Mouse (Mus musculus) layer of hippocampus, postnatal 10 days (tissue): ENCODE data around the gene Ppp4r4. TPM values are rescaled to one million over a fixed set of nuclear protein-coding genes. Genes with fewer than 3 reads are reported as not detected.
"Not testable (repeated sequence)": the region's sequence is repeated elsewhere in the genome, so short reads cannot be mapped to it uniquely, and the experiment has no call there.

Experiments
- DNase-seq, 2 experiments: peaks; one replicate each; pipeline ENCODE4 v3.0.0; 2021; ENCODE audit warnings: low spot score in 2 of 2
- total RNA-seq, 2 experiments: library from RNA; stranded (reverse); gene quantifications; 2 replicates each; pipeline ENCODE4 v1.2.3; 2021

Ppp4r4 gene
- total RNA-seq, 2 experiments from 2014 or later, result 25.3 to 27.0 TPM

- DNase-seq, result no peak
Measured at GRCm38 (mm10) chr12:103634430-103634829, 102.3 kb downstream of the Ppp4r4 start.

GRCm38 (mm10) chr12:103635846-103636245 is 103.8 kb downstream of the Ppp4r4 start:
- DNase-seq, result no peak

GRCm38 (mm10) chr12:103643336-103643735 is 111.3 kb downstream of the Ppp4r4 start:
- DNase-seq, result peak; percentile 92 to 95

- no peak for DNase-seq
Measured at GRCm38 (mm10) chr12:103643818-103644217, 111.7 kb downstream of the Ppp4r4 start.

GRCm38 (mm10) chr12:103644601-103645000 is 112.5 kb downstream of the Ppp4r4 start:
- no peak for DNase-seq

GRCm38 (mm10) chr12:103646314-103646713 is 114.2 kb downstream of the Ppp4r4 start:
- no peak for DNase-seq

GRCm38 (mm10) chr12:103653836-103654235 is 121.8 kb downstream of the Ppp4r4 start:
- no peak for DNase-seq

GRCm38 (mm10) chr12:103655123-103656044 is 123.3 kb downstream of the Ppp4r4 start:
- DNase-seq, result no peak

- no peak for DNase-seq
Measured at GRCm38 (mm10) chr12:103656848-103657626, 125.0 kb downstream of the Ppp4r4 start, which contains the start of gene Serpina6. Gene Serpina6 (minus strand): TSS chr12:103657212.

GRCm38 (mm10) chr12:103657991-103658390 is 125.9 kb downstream of the Ppp4r4 start:
- no peak for DNase-seq

- no peak for DNase-seq
Measured at GRCm38 (mm10) chr12:103659171-103659570, 127.1 kb downstream of the Ppp4r4 start.

- DNase-seq, result no peak
Measured at GRCm38 (mm10) chr12:103660076-103660475, 128.0 kb downstream of the Ppp4r4 start.

- DNase-seq, result not testable (repeated sequence)
Measured at GRCm38 (mm10) chr12:103662053-103662452, 130.0 kb downstream of the Ppp4r4 start.

Other genes with a start within 250 kb of the Ppp4r4 start
- 1 to 10 TPM; 3.4 to 4.1 TPM for gene Fam181a, start 221.3 kb upstream of the Ppp4r4 start, total RNA-seq
- 1 to 10 TPM; 1.8 to 2.6 TPM for gene Asb2, start 176.3 kb upstream of the Ppp4r4 start, total RNA-seq
- 10 to 100 TPM; 32.5 to 33.5 TPM for gene Otub2, start 143.6 kb upstream of the Ppp4r4 start, total RNA-seq
- gene 9330161L09Rik, start 124.5 kb upstream of the Ppp4r4 start, total RNA-seq, result 1 to 10 TPM; 2.5 to 2.8 TPM
- 100 to 1,000 TPM; 163 to 172 TPM for gene Ddx24, start 106.5 kb upstream of the Ppp4r4 start, total RNA-seq
- gene Ifi27, start 98.1 kb upstream of the Ppp4r4 start, total RNA-seq, result 10 to 100 TPM; 41.7 to 46.5 TPM
- gene Ifi27l2a, start 88.6 kb upstream of the Ppp4r4 start, total RNA-seq, result 1 to 10 TPM; 3.9 to 4.0 TPM
- gene Ifi27l2b, start 75.1 kb upstream of the Ppp4r4 start, total RNA-seq, result not detected
- not detected for gene Serpina10, start 99.2 kb downstream of the Ppp4r4 start, total RNA-seq
- gene Serpina6, start 124.9 kb downstream of the Ppp4r4 start, total RNA-seq, result not detected
- gene Serpina16, start 143.9 kb downstream of the Ppp4r4 start, total RNA-seq, result not detected
- gene Serpina1f, start 163.2 kb downstream of the Ppp4r4 start, total RNA-seq, result not detected
- gene Serpina1d, start 241.3 kb downstream of the Ppp4r4 start, total RNA-seq, result not detected